Mouse (Mus musculus): ENCODE measurements around the gene Pax1. TPM values are rescaled to one million over a fixed set of nuclear protein-coding genes. Genes with fewer than 3 reads are reported as not detected.

The Pax1 gene
- polyA plus RNA-seq, 1 experiment = not detected

GRCm38 (mm10) chr2:147367911-147368591 lies 6.3 kb downstream of the Pax1 start:
- Histone ChIP-seq H3K4me3 (replicated peaks; ENCODE audit: control insufficient read depth, low read depth, low read length) (no peak overlapping the region), H3K4me1 (ENCODE audit: control insufficient read depth, insufficient read depth, low read length) (no peaks in the 10 kb centered on the region), H3K27ac (ENCODE audit: control insufficient read depth, insufficient read depth, low read depth, low read length, poor library complexity) (no peak overlapping the region)
- no peak for TF ChIP-seq CTCF (IDR thresholded peaks at IDR 0.05; ENCODE audit: control insufficient read depth, insufficient read depth, low read length)
- no peak for TF ChIP-seq POLR2A (IDR thresholded peaks at IDR 0.05; ENCODE audit: borderline replicate concordance, control insufficient read depth, low read depth, low read length)
- 8% methylated on average over 32 of the region's 32 CpGs for WGBS

- Histone ChIP-seq H3K4me3 (replicated peaks; ENCODE audit: control insufficient read depth, low read depth, low read length) (no peak overlapping the region), H3K27ac (ENCODE audit: control insufficient read depth, insufficient read depth, low read depth, low read length, poor library complexity) (no peak overlapping the region), H3K4me1 (ENCODE audit: control insufficient read depth, insufficient read depth, low read length) (no peaks in the 10 kb centered on the region)
- 4% methylated on average over 9 of the region's 9 CpGs for WGBS
- TF ChIP-seq POLR2A (IDR thresholded peaks at IDR 0.05; ENCODE audit: borderline replicate concordance, control insufficient read depth, low read depth, low read length) (no peak), CTCF (IDR thresholded peaks at IDR 0.05; ENCODE audit: control insufficient read depth, insufficient read depth, low read length) (no peak)
Observed at GRCm38 (mm10) chr2:147369561-147369960, 7.8 kb downstream of the Pax1 start.

GRCm38 (mm10) chr2:147370091-147370490 lies 8.4 kb downstream of the Pax1 start:
- no peak overlapping the region for H3K27ac ChIP-seq (ENCODE audit: control insufficient read depth, insufficient read depth, low read depth, low read length, poor library complexity)

GRCm38 (mm10) chr2:147371289-147371688 lies 9.6 kb downstream of the Pax1 start:
- no peak overlapping the region for H3K27ac ChIP-seq (ENCODE audit: control insufficient read depth, insufficient read depth, low read depth, low read length, poor library complexity)
- TF ChIP-seq CTCF (IDR thresholded peaks at IDR 0.05; ENCODE audit: control insufficient read depth, insufficient read depth, low read length) (no peak), POLR2A (IDR thresholded peaks at IDR 0.05; ENCODE audit: borderline replicate concordance, control insufficient read depth, low read depth, low read length) (no peak)
- H3K4me3 ChIP-seq (replicated peaks; ENCODE audit: control insufficient read depth, low read depth, low read length) = no peak overlapping the region
- no peaks in the 10 kb centered on the region for H3K4me1 ChIP-seq (ENCODE audit: control insufficient read depth, insufficient read depth, low read length)

More at GRCm38 (mm10) chr2:147370091-147370490, 8.4 kb downstream of the Pax1 start:
- 15% methylated on average over 5 of the region's 5 CpGs for WGBS
- TF ChIP-seq CTCF (IDR thresholded peaks at IDR 0.05; ENCODE audit: control insufficient read depth, insufficient read depth, low read length) = no peak
- no peak for TF ChIP-seq POLR2A (IDR thresholded peaks at IDR 0.05; ENCODE audit: borderline replicate concordance, control insufficient read depth, low read depth, low read length)
- H3K4me3 ChIP-seq (replicated peaks; ENCODE audit: control insufficient read depth, low read depth, low read length) = no peak overlapping the region
- no peaks in the 10 kb centered on the region for H3K4me1 ChIP-seq (ENCODE audit: control insufficient read depth, insufficient read depth, low read length)

GRCm38 (mm10) chr2:147371840-147372239 lies 10.1 kb downstream of the Pax1 start:
- no peak overlapping the region for H3K4me3 ChIP-seq (replicated peaks; ENCODE audit: control insufficient read depth, low read depth, low read length)
- 15% methylated on average over 4 of the region's 4 CpGs for WGBS
- H3K27ac ChIP-seq (ENCODE audit: control insufficient read depth, insufficient read depth, low read depth, low read length, poor library complexity) = no peak overlapping the region
- H3K4me1 ChIP-seq (ENCODE audit: control insufficient read depth, insufficient read depth, low read length) = no peaks in the 10 kb centered on the region
- TF ChIP-seq CTCF (IDR thresholded peaks at IDR 0.05; ENCODE audit: control insufficient read depth, insufficient read depth, low read length) (no peak), POLR2A (IDR thresholded peaks at IDR 0.05; ENCODE audit: borderline replicate concordance, control insufficient read depth, low read depth, low read length) (no peak)

GRCm38 (mm10) chr2:147372947-147373666 lies 11.4 kb downstream of the Pax1 start:
- Histone ChIP-seq H3K4me1 (ENCODE audit: control insufficient read depth, insufficient read depth, low read length) (no peaks in the 10 kb centered on the region), H3K27ac (ENCODE audit: control insufficient read depth, insufficient read depth, low read depth, low read length, poor library complexity) (no peak overlapping the region), H3K4me3 (replicated peaks; ENCODE audit: control insufficient read depth, low read depth, low read length) (no peak overlapping the region)
- 6% methylated on average over 28 of the region's 28 CpGs for WGBS
- no peak for TF ChIP-seq POLR2A (IDR thresholded peaks at IDR 0.05; ENCODE audit: borderline replicate concordance, control insufficient read depth, low read depth, low read length)

- WGBS = 4% methylated on average over 19 of the region's 19 CpGs
- H3K4me3 ChIP-seq (replicated peaks; ENCODE audit: control insufficient read depth, low read depth, low read length) = no peak overlapping the region
- no peak overlapping the region for H3K27ac ChIP-seq (ENCODE audit: control insufficient read depth, insufficient read depth, low read depth, low read length, poor library complexity)
- H3K4me1 ChIP-seq (ENCODE audit: control insufficient read depth, insufficient read depth, low read length) = no peaks in the 10 kb centered on the region
- no peak for TF ChIP-seq CTCF (IDR thresholded peaks at IDR 0.05; ENCODE audit: control insufficient read depth, insufficient read depth, low read length)
- TF ChIP-seq POLR2A (IDR thresholded peaks at IDR 0.05; ENCODE audit: borderline replicate concordance, control insufficient read depth, low read depth, low read length) = no peak
Observed at GRCm38 (mm10) chr2:147373667-147374007, 11.9 kb downstream of the Pax1 start.

- H3K4me1 ChIP-seq (ENCODE audit: control insufficient read depth, insufficient read depth, low read length) = no peaks in the 10 kb centered on the region
- H3K4me3 ChIP-seq (replicated peaks; ENCODE audit: control insufficient read depth, low read depth, low read length) = no peak overlapping the region
- TF ChIP-seq POLR2A (IDR thresholded peaks at IDR 0.05; ENCODE audit: borderline replicate concordance, control insufficient read depth, low read depth, low read length) = no peak
- TF ChIP-seq CTCF (IDR thresholded peaks at IDR 0.05; ENCODE audit: control insufficient read depth, insufficient read depth, low read length) = no peak
- no peak overlapping the region for H3K27ac ChIP-seq (ENCODE audit: control insufficient read depth, insufficient read depth, low read depth, low read length, poor library complexity)
- WGBS = 8% methylated on average over 4 of the region's 4 CpGs
Observed at GRCm38 (mm10) chr2:147374245-147374644, 12.5 kb downstream of the Pax1 start.
